Mouse (Mus musculus) liver, embryonic 14.5 days (tissue): ENCODE data around the gene 1500011B03Rik. TPM values are rescaled to one million over a fixed set of nuclear protein-coding genes. Genes with fewer than 3 reads are reported as not detected.

ENCODE experiments used
- ATAC-seq: fragments of 200-750 bp; cut with Nextera tagmentation; 2 replicates; pipeline ENCODE4 v1.8.0; 2017; ENCODE audit warnings: moderate number of reproducible peaks, mild to moderate bottlenecking, moderate library complexity; ENCODE audit not compliant: insufficient read depth
- DNase-seq, 3 experiments: peaks; one replicate each; pipeline ENCODE4 v3.0.0-alpha.2; 2012 to 2013; ENCODE audit warnings: low read depth in 3 of 3, low spot score in 3 of 3
- H3K27ac ChIP-seq: fragments of 300-500 bp; sonication (generic); 2 replicates; pipeline ENCODE4 v1.5.1; 2014; ENCODE audit warnings: moderate library complexity, mild to moderate bottlenecking, control low read depth, inconsistent platforms
- H3K27me3 ChIP-seq: fragments of 300-500 bp; sonication (generic); 2 replicates; pipeline ENCODE4 v1.6.1; 2014; ENCODE audit warnings: mild to moderate bottlenecking, low read length, moderate library complexity; ENCODE audit not compliant: control insufficient read depth, insufficient read depth
- H3K36me3 ChIP-seq: fragments of 300-500 bp; sonication (generic); replicated peaks from 2 replicates; pipeline ENCODE4 v1.6.1; 2014; ENCODE audit warnings: low read depth; ENCODE audit not compliant: control insufficient read depth, insufficient read depth
- H3K4me1 ChIP-seq, 2 experiments: fragments of 200-500 bp in 1 of 2; fragments of 300-500 bp in 1 of 2; sonication (generic) in 1 of 2; replicated peaks; 2 replicates each; pipeline ENCODE4 v1.6.1; 2012 to 2014; ENCODE audit warnings: antibody characterized with exemption in 1 of 2, inconsistent platforms in 1 of 2, low read length in 1 of 2; ENCODE audit not compliant: control insufficient read depth in 2 of 2, insufficient read depth in 2 of 2
- H3K4me2 ChIP-seq: fragments of 300-500 bp; sonication (generic); 2 replicates; pipeline ENCODE4 v1.6.1; 2014; ENCODE audit warnings: low read depth, mild to moderate bottlenecking, control low read depth, moderate library complexity
- H3K4me3 ChIP-seq, 2 experiments: fragments of 200-500 bp in 1 of 2; fragments of 300-500 bp in 1 of 2; sonication (generic) in 1 of 2; 2 replicates each; pipeline ENCODE4 v1.5.1; 2012 to 2014; ENCODE audit warnings: low read depth in 2 of 2, low read length in 2 of 2, mild to moderate bottlenecking in 2 of 2, control low read depth in 1 of 2, inconsistent platforms in 1 of 2, moderate library complexity in 1 of 2; ENCODE audit not compliant: insufficient read depth in 1 of 2
- H3K9ac ChIP-seq: fragments of 300-500 bp; sonication (generic); replicated peaks from 2 replicates; pipeline ENCODE4 v1.6.1; 2014; ENCODE audit warnings: mild to moderate bottlenecking, control low read depth, moderate library complexity
- H3K9me3 ChIP-seq: fragments of 300-500 bp; sonication (generic); 2 replicates; pipeline ENCODE4 v1.6.1; 2016; ENCODE audit warnings: low read length, mixed read lengths; ENCODE audit not compliant: control insufficient read depth
- CTCF ChIP-seq: IDR thresholded peaks from 2 replicates; pipeline ENCODE4 v1.5.1; 2016; ENCODE audit warnings: antibody characterized with exemption, low read depth, control low read depth
- EP300 ChIP-seq: IDR thresholded peaks from 2 replicates; pipeline ENCODE4 v1.6.1; 2016; ENCODE audit warnings: antibody characterized with exemption, low read depth
- WGBS: fragments of 180-500 bp; shearing (Covaris S2); extraction: QIAGEN DNeasy Blood & Tissue Kit; methylation state at CpG from one replicate; pipeline ENCODE4 v1.1.7; 2014; ENCODE audit not compliant: insufficient replicate concordance; 5-methylcytosine and 5-hydroxymethylcytosine counted together
- microRNA-seq: library from miRNA; unstranded; fragments of <30 nt; microRNA quantifications from one replicate; pipeline ENCODE4, GENCODE M21; 2016
- polyA plus RNA-seq, 2 experiments: library from polyadenylated mRNA; depleted of rRNA in 1 of 2; stranded (reverse) in 1 of 2; unstranded in 1 of 2; fragments of >200 nt; fragmentation: Nextera tagmentation in 1 of 2; extraction: Ambion mirVana in 1 of 2; gene quantifications; 2 replicates each; pipeline versions ENCODE4 v1.2.1 to v1.2.3; 2012 to 2014

1500011B03Rik gene
- polyA plus RNA-seq, 2 experiments: 17.5 to 36.0 TPM

DNA sequence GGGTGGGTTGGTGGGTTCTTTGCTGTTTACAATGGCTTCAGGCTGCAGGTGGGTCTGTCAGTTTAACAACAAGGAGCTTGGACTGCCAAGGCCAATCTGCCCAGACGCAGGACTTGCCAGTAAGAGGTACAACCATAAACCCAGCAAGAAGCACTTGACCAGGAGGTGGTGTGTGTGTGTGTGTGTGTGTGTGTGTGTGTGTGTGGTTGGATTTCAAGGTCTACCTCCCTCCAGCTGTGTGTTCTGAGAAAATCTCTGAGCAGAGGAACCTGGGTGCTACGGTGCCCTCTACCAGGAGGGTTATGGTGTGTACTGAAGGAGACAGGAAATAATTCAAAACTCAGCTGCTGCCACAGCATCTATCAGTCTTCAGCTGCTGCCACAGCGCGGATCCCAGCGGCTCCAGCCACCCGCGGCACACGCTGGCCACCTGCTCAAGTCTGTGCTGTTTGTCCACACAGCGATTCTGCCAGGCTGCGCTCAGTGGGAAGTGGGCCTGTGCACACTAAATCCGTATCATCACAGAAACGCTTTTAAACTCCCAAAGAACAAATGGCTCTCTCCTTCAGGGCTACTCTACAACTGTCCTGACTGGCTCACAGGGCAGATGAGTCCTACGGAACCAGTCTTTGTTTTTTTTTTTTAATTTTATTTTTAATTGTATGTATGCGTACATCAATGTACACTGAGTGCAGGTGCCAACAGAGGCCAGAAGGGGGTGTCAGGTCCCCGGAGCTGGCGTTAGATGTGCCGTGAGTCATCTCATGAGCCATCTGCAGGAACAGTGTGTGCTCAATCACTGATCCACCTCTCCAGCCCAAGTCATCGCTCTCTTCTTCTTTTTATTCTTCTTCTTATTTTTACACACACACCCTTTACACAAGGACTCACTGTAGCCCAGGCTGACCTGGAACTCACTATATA lies 58.2 kb downstream of the 1500011B03Rik start:
- DNase-seq (no peak), ATAC-seq (no peak)
- no peak overlapping the region for H3K4me3 ChIP-seq
- no peak overlapping the region for H3K27ac ChIP-seq
- no peaks in the 10 kb centered on the region for H3K4me1 ChIP-seq
- H3K4me2 ChIP-seq: no peak overlapping the region
- WGBS: 87% methylated on average over 18 of the region's 18 CpGs
- H3K9me3 ChIP-seq: no peaks in the 10 kb centered on the region
- peak; percentile 40 for TF ChIP-seq CTCF
- TF ChIP-seq EP300: no peak
- peaks cover 30% of the 10 kb centered on the region for H3K36me3 ChIP-seq
- no peak overlapping the region for H3K9ac ChIP-seq
- H3K27me3 ChIP-seq: no peaks in the 10 kb centered on the region

- Histone ChIP-seq H3K27me3 (no peaks in the 10 kb centered on the region), H3K9ac (no peak overlapping the region), H3K4me3 (no peak overlapping the region), H3K4me1 (no peaks in the 10 kb centered on the region), H3K4me2 (no peak overlapping the region), H3K36me3 (peaks cover 31% of the 10 kb centered on the region), H3K27ac (no peak overlapping the region), H3K9me3 (no peaks in the 10 kb centered on the region)
- no peak for DNase-seq
- TF ChIP-seq CTCF: no peak
- no peak for TF ChIP-seq EP300
- 77% methylated on average over 8 of the region's 8 CpGs for WGBS
- ATAC-seq: no peak
Measured at GRCm38 (mm10) chr5:114761980-114762379, 61.3 kb downstream of the 1500011B03Rik start.

DNA sequence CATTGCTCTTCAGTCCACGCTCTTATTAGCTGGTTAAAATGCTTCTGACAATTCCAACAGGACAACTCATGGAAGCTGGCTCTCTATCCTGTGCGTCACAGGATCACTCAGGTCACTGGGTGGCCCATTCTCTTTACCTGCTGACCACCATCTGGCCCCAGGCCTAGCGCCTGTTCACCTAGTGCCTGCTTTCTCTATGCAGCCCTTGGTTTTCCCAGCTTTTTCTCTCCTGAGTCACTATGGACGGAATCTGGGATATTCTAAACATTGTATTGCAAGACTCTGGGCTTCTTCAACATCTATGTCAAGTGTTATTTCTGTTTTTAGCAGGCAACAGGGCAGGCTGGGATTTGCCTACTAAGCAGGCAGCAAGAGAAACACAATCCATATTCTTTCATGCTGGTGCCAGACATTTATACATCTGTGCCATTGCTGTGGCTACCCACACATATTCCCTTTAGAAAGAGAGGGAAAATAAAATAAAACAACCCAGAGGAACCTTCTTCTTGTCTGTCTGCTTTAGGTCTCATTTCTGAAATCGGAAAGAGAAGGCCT lies 63.7 kb downstream of the 1500011B03Rik start:
- TF ChIP-seq CTCF (no peak), EP300 (no peak)
- DNase-seq: no peak
- Histone ChIP-seq H3K27ac (no peak overlapping the region), H3K27me3 (no peaks in the 10 kb centered on the region), H3K9ac (no peak overlapping the region), H3K4me1 (no peaks in the 10 kb centered on the region), H3K36me3 (peaks cover 31% of the 10 kb centered on the region), H3K4me3 (no peak overlapping the region), H3K4me2 (no peak overlapping the region), H3K9me3 (no peaks in the 10 kb centered on the region)
- 78% methylated on average over 5 of the region's 5 CpGs for WGBS
- ATAC-seq: no peak

Small RNA genes lying within 50 kb of the gene (microRNA-seq; reads per million reads assigned to microRNA genes)
- gene Mir6240: 28.7 reads per million, percentile 33 among the genes with 10 or more reads in this experiment

Other genes with a start within 250 kb of the 1500011B03Rik start
- 0.16 and 0.22 TPM in 2 replicates for gene Trpv4, start 165.0 kb downstream of the 1500011B03Rik start, polyA plus RNA-seq (2012; rRNA removed)
- 0.14 and 0.15 TPM in 2 replicates for gene Trpv4, start 165.0 kb downstream of the 1500011B03Rik start, polyA plus RNA-seq (2014; fragmentation: Nextera tagmentation; extraction: Ambion mirVana)
- gene Gltp, start 132.5 kb downstream of the 1500011B03Rik start, polyA plus RNA-seq (2012; rRNA removed): 18.4 and 18.5 TPM in 2 replicates
- 25.4 and 33.0 TPM in 2 replicates for gene Gltp, start 132.5 kb downstream of the 1500011B03Rik start, polyA plus RNA-seq (2014; fragmentation: Nextera tagmentation; extraction: Ambion mirVana)
- 5.6 and 7.8 TPM in 2 replicates for gene Tchp, start 115.7 kb downstream of the 1500011B03Rik start, polyA plus RNA-seq (2012; rRNA removed)
- gene Tchp, start 115.7 kb downstream of the 1500011B03Rik start, polyA plus RNA-seq (2014; fragmentation: Nextera tagmentation; extraction: Ambion mirVana): 1.9 and 2.2 TPM in 2 replicates
- 29.9 and 38.6 TPM in 2 replicates for gene Ankrd13a, start 48.8 kb downstream of the 1500011B03Rik start, polyA plus RNA-seq (2012; rRNA removed)
- 46.6 and 59.1 TPM in 2 replicates for gene Ankrd13a, start 48.8 kb downstream of the 1500011B03Rik start, polyA plus RNA-seq (2014; fragmentation: Nextera tagmentation; extraction: Ambion mirVana)
- 12.7 and 13.7 TPM in 2 replicates for gene Git2, start 48.0 kb downstream of the 1500011B03Rik start, polyA plus RNA-seq (2012; rRNA removed)
- 12.1 and 12.7 TPM in 2 replicates for gene Git2, start 48.0 kb downstream of the 1500011B03Rik start, polyA plus RNA-seq (2014; fragmentation: Nextera tagmentation; extraction: Ambion mirVana)
- gene 4930519G04Rik, start 30.2 kb upstream of the 1500011B03Rik start, polyA plus RNA-seq (2012; rRNA removed): not detected in 2 replicates
- gene 4930519G04Rik, start 30.2 kb upstream of the 1500011B03Rik start, polyA plus RNA-seq (2014; fragmentation: Nextera tagmentation; extraction: Ambion mirVana): not detected in 2 replicates
- gene Gm9936, start 35.2 kb upstream of the 1500011B03Rik start, polyA plus RNA-seq (2012; rRNA removed): not detected in 2 replicates
- not detected in 2 replicates for gene Gm9936, start 35.2 kb upstream of the 1500011B03Rik start, polyA plus RNA-seq (2014; fragmentation: Nextera tagmentation; extraction: Ambion mirVana)
- gene Oasl2, start 73.5 kb upstream of the 1500011B03Rik start, polyA plus RNA-seq (2012; rRNA removed): 1.3 TPM in 2 replicates
- 2.0 and 2.1 TPM in 2 replicates for gene Oasl2, start 73.5 kb upstream of the 1500011B03Rik start, polyA plus RNA-seq (2014; fragmentation: Nextera tagmentation; extraction: Ambion mirVana)
- gene Oasl1, start 99.8 kb upstream of the 1500011B03Rik start, polyA plus RNA-seq (2012; rRNA removed): 0.44 and 0.50 TPM in 2 replicates
- 0.23 and 0.32 TPM in 2 replicates for gene Oasl1, start 99.8 kb upstream of the 1500011B03Rik start, polyA plus RNA-seq (2014; fragmentation: Nextera tagmentation; extraction: Ambion mirVana)
- 5.6 and 8.1 TPM in 2 replicates for gene 2210016L21Rik, start 118.7 kb upstream of the 1500011B03Rik start, polyA plus RNA-seq (2012; rRNA removed)
- gene 2210016L21Rik, start 118.7 kb upstream of the 1500011B03Rik start, polyA plus RNA-seq (2014; fragmentation: Nextera tagmentation; extraction: Ambion mirVana): 11.3 and 12.3 TPM in 2 replicates
- 1.2 and 1.6 TPM in 2 replicates for gene Hnf1a, start 147.6 kb upstream of the 1500011B03Rik start, polyA plus RNA-seq (2012; rRNA removed)
- 0.86 and 1.5 TPM in 2 replicates for gene Hnf1a, start 147.6 kb upstream of the 1500011B03Rik start, polyA plus RNA-seq (2014; fragmentation: Nextera tagmentation; extraction: Ambion mirVana)
- gene Sppl3, start 187.7 kb upstream of the 1500011B03Rik start, polyA plus RNA-seq (2012; rRNA removed): 17.2 and 17.6 TPM in 2 replicates
- gene Sppl3, start 187.7 kb upstream of the 1500011B03Rik start, polyA plus RNA-seq (2014; fragmentation: Nextera tagmentation; extraction: Ambion mirVana): 5.4 and 7.0 TPM in 2 replicates